Mouse (Mus musculus) lung, adult 18-20 months (tissue): ENCODE measurements around the gene Ddx20.

Experiments used
- DNase-seq, 2 experiments: peaks; one replicate each; pipeline ENCODE4 v3.0.0; 2022; ENCODE audit warnings: mixed read lengths in 2 of 2

The Ddx20 gene

DNA sequence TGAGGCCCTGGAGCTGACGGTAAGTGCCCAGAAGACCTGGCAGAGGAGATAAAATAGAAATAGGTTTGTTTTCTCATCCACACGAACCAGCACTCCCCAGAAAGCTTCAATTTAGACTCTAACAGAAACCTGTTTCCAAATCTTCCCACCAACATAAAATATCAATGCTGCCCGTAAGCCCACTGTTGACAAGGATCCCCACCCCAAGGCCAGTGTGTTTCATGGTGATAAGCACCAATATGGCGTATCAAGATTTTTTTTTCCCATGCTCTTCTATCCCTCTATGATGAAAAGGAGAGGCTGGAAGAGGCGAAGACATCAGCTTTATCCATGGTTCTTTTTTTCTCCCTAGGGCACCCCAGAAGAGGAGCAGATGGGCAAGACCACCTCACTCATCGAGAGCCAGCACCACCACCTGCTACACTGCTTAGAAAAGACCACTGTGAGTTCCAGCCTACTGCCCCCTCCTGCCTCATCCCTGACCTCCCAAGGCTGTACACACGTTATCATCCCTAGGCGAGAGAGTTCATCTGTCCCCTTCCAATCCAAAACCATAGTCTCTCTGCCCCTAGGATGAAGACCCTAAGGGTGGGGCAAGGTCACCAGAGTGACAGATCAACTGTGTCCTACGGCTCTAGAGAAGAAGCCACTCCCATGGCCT, 22.1 kb downstream of the Ddx20 start:
- no peak for DNase-seq

DNA sequence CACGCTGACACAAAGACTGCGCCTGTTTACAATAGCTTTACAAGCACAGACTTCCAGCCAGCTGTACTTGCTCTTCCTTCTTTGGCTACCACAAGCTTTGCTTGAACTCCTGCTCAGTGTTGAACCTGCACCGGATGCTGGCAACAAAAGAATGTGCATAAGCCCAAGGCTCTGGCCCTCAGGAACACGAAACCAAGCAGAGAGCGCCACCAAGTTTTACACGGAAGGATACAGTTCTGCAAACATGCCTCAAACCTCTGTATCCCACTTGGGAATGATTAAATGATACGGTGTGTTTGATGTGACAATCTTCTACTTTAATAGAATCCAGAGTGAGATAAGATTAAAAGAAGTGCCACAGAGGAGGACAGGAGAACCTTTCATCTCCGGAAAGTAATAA, 24.3 kb downstream of the Ddx20 start:
- DNase-seq: no peak

DNA sequence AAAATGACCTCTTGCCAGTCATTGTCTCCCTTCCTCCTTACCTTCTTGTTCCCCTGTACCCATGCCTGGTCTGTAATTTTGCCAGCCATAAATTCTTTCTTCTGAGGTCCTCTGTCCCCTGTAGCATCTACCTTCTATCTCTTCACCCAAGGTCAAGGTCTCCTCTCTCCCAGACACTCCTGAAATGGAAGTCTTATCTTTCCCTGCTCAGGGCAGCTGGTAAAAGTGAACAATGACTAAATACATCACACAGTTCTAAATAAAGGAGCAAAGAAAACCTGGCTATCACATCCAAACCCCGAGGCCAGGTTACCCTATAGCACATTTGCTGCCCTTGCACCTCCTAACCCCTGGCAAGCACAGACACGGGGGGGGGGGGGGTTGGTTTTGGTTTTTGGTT, 26.8 kb downstream of the Ddx20 start:
- no peak for DNase-seq

DNA sequence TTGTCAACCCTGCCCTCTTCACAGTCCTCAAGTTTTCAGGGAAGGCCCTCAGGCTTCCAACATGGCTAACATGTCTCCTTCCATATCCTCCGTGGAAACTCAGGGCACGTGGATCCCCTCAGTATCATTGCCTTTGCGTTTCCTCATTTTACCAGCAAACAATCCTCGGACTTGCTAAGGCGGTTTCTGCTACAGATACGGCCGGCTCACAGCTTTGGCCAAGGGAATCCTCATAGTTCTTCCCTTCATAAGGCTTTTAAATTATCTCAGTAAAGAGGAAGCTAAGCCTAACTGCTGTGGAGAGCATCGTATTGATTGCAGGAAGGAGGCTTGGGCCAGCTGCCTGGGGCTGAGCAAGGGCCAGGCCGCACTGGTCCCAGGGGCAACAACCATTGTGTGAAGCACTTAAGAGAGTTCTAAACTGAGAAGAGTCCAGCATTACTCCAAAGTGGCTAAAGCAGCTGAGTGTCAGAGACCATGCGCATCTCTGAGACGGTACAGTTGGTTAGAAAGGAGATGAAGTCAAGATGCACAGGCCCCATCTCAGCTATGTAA, 32.3 kb downstream of the Ddx20 start:
- DNase-seq: no peak

DNA sequence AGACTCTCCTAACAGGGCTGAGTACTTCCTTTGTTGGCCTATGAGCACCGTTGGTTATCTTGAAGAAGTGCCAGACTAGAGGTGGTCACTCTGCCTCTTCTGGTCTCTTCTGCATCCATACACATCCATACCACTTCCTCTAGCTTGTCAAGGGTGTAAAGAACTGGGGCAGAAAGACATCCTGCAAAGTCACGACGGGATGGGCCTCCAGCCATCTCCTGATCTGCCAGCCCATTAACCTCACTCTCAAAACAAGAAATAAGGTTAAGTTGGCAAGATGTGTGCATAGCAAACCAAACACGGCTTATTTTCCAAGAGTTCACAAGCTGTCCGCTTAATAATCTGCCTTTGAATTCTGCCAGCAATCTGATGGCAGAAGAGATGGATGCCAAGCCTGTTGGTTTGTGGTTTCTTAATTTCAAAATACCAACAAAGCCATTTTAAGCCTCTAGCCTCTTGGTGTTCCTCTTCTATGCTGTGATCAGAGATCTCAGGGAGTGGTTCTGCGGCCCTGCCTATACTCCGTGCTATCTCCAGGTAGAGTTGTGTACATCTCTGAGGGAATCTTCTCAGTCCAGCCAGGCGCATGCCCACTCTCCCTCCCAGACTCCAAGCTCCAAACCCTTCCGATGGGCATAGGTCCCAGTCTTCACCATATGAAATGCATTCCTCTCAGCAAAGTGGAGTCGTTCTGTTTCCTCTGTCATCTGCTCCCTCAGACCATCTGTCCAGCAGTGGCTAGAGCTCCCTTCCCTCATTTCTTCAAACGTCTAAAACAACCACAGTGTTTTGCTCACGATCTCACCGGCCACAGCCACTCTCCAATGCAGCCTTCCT, 33.6 kb downstream of the Ddx20 start:
- no peak for DNase-seq

DNA sequence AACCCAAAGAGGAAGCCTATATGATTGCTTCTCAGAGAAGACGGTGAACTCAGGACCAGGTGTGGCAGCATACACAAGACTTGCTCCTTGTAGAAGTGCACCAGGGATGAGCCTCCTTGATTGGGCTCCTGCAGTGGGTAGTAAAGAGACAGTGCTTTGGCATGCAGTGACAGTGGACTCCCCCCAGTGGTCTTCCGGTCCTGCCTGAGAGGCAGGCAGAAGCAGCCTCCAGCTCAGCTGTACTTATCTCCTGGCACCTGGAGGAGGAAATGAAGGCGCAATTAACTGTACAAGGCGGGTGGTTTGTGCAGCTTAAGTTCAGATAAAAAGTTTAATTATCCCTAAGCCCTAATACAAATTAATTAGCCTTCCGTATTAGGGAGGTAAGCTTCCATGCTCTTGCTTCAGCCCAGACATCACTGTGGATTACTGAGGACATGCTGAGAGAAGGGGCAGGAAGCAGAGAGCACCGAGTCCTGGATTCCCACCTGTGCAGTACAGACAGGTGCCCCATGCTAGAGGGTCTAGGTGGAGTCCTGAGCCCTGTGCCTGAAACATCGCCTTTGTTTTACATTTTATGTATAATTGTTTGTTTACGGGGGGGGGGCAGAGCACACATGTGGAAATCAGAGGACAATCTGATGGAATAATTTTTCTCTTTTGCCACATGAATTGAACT, 38.3 kb downstream of the Ddx20 start:
- no peak for DNase-seq

DNA sequence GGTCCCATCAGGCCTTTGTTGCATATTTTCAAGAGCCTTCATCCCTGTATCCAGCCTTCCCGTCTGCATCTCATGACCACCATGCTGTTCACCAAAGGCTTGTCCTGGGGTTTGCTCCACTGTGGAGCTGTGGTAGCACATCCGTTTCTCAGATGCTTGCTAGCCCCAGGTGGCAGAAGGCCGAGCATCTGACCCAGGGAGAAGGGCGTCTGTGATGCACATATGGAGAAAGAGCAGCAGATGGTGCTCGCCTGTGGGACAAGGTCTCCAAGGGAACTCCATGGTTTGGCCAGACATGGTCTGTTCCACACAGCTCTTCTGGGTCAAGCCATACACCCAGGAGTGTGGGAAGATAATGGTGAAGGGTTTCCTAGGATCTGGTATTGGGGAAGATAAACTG, 43.8 kb downstream of the Ddx20 start:
- DNase-seq: no peak

DNA sequence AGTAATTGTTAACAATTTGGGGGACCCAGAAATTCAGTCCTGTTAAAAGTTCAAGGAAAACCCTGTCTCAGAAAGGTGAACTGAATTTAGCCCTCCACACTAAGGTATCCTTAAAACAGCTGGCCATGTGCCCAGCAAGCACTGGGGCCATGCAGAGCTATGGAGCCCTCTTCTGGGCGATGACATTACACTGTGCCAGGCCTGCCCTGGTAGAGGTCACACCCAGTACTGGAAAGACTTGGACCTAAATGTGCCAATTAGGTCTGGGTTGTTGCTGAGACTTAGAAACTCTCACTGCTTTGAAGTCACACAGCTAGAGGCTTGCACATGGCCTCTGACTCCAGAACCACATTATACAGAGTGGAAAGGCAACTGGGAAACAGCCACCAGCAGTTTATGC, 45.2 kb downstream of the Ddx20 start:
- peak; percentile 24 to 42 for DNase-seq

DNA sequence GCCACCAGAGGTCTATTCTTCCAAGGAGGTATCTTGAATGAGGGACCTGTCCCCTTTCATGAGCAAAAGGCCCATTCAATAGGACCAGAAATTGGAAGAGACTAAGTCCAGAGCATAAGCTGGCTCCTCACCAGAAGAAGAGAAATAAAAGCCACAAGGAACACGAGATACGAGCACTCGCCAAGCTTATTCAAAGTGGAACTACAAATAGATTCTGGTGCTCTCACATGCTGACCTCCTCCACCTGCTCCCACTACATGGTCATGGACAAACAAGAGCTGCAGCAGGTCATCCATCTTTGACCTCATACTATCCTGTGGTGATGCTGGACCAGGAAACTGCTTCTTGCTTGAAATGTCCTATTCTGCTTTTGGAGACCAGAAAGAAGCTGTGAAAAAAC, 54.4 kb downstream of the Ddx20 start:
- no peak for DNase-seq

DNA sequence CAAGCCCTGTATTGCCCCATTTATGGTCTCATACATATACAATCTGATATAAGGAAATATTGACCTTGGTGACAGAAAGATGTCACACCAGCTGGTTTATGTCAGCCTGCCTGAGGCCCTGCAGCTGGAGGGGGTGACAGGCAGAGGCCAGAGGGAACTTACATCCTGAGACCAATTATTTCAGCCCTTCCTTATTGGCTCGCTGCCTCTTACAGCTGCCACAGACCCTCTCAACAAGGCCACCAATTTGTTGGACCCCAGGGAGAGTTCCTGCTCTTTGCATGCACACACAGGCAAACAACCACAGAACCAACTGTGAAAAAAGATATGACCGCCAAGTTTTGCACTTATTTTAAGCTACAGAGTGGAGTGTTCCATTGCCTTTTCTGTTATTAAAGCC, 55.1 kb downstream of the Ddx20 start:
- no peak for DNase-seq
